Mouse (Mus musculus): ENCODE data around the gene Kiz.

DNA sequence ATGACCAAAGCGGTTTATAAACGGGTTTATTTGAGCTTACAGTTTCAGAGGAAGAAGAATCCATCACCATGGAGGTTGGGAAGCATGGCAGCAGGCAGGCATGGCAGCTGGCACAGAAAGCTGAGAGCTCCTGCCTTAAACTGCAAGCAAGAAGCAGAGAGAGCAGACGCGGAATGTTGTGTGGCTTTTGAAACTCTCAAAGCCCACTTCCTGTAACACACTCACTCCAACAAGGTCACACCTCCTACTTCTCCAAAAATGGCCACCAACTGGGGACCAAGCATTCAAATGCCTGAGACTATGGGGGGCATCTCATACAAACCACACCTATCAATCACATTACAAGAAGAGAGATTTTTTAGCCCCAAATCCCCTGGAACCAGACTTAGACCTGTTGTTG lies 154.5 kb downstream of the Kiz start:
- TF ChIP-seq EP300 (IDR thresholded peaks at IDR 0.05; ENCODE audit: insufficient read depth, low read depth, low read length): no peak
- TF ChIP-seq CTCF (IDR thresholded peaks at IDR 0.05; ENCODE audit: low read depth, low read length): no peak
- no peak for TF ChIP-seq POLR2A (IDR thresholded peaks at IDR 0.05; ENCODE audit: insufficient read depth, low read length)

All from ES-Bruce4 (cell line).